Mouse (Mus musculus) kidney, postnatal 0 days (tissue): ENCODE data around the gene Junb. TPM values are rescaled to one million over a fixed set of nuclear protein-coding genes. Genes with fewer than 3 reads are reported as not detected.

Experiments used
- ATAC-seq: fragments of 200-750 bp; cut with Nextera tagmentation; replicated peaks from 2 replicates; pipeline ENCODE4 v1.8.0; 2017; ENCODE audit warnings: low read depth, moderate number of reproducible peaks, moderate TSS enrichment, moderate library complexity; ENCODE audit not compliant: low FRiP score
- DNase-seq: peaks from one replicate; pipeline ENCODE4 v3.0.0-alpha.2; 2016; ENCODE audit warnings: low spot score
- H3K27ac ChIP-seq: fragments of 300-500 bp; sonication (generic); 2 replicates; pipeline ENCODE4 v1.5.1; 2014; ENCODE audit warnings: mild to moderate bottlenecking
- H3K27me3 ChIP-seq: fragments of 300-500 bp; sonication (generic); 2 replicates; pipeline ENCODE4 v1.6.1; 2014; ENCODE audit warnings: low read length, mixed read lengths; ENCODE audit not compliant: insufficient read depth
- H3K36me3 ChIP-seq: fragments of 300-500 bp; sonication (generic); 2 replicates; pipeline ENCODE4 v1.6.1; 2014; ENCODE audit warnings: low read length, mixed read lengths; ENCODE audit not compliant: insufficient read depth
- H3K4me1 ChIP-seq: fragments of 300-500 bp; sonication (generic); replicated peaks from 2 replicates; pipeline ENCODE4 v1.6.1; 2014; ENCODE audit warnings: antibody characterized with exemption, low read length, mixed read lengths; ENCODE audit not compliant: insufficient read depth
- H3K4me2 ChIP-seq: fragments of 300-500 bp; sonication (generic); 2 replicates; pipeline ENCODE4 v1.6.1; 2014; ENCODE audit warnings: mild to moderate bottlenecking, low read length, moderate library complexity, mixed read lengths
- H3K4me3 ChIP-seq: fragments of 300-500 bp; sonication (generic); replicated peaks from 2 replicates; pipeline ENCODE4 v1.5.1; 2014; ENCODE audit warnings: low read depth, low read length
- H3K9ac ChIP-seq: fragments of 300-500 bp; sonication (generic); 2 replicates; pipeline ENCODE4 v1.6.1; 2014; ENCODE audit warnings: low read depth, low read length
- H3K9me3 ChIP-seq: fragments of 300-500 bp; sonication (generic); replicated peaks from 2 replicates; pipeline ENCODE4 v1.6.1; 2016; ENCODE audit warnings: low read length, inconsistent platforms, mixed read lengths
- CTCF ChIP-seq: IDR thresholded peaks from 2 replicates; pipeline ENCODE4 v1.5.1; 2016; ENCODE audit warnings: antibody characterized with exemption, low read depth, mild to moderate bottlenecking, moderate library complexity
- WGBS: fragments of 180-500 bp; shearing (Covaris S2); extraction: QIAGEN DNeasy Blood & Tissue Kit; methylation state at CpG from one replicate; pipeline ENCODE4 v1.1.7; 2014; 5-methylcytosine and 5-hydroxymethylcytosine counted together
- polyA plus RNA-seq: library from polyadenylated mRNA; unstranded; fragments of >200 nt; fragmentation: Nextera tagmentation; extraction: Ambion mirVana; gene quantifications from 2 replicates; pipeline ENCODE4 v1.2.1, GENCODE M21; 2015

Gene Junb
- polyA plus RNA-seq, 1 experiment from 2014 or later = 27.7 TPM

DNA sequence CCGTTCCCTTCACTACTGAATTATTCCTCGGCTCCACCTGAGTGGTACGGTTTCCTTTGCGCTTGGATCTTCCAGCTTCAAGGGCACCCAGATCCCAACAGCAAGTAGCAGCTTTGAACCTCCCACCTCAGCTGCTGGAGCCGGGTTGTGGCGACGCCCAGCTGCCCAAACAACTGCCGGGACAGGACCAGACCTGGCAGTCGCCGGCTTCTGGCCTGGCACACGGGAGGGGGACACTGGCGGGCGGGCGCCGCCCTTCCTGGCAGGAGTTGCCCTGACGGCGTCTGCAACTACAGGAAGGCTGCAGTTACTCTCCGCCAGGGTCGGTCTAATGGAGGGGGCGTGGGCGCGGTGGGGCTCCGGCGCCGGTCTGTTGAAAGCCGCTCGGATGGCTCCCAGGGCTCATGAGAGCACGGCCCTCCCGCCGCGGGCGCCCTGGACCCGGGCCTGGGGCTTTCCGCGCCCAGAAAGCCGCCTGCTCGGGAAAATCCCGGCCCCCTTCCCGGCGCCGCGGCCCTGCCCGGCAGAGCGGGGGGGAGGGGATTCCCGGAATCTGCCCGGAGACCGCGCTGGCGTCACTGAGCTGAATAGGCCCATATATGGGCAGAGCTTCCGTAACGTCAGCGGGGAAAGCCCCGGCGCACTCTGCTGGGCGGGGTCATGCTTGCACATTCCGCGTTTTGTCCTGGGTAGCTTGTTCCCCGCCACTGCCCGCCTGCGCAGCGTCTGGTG lies 2.3 kb downstream of the Junb start:
- peak overlapping the region; percentile 86 for H3K9ac ChIP-seq
- WGBS = under 1% methylated on average over 61 of the region's 61 CpGs
- DNase-seq (peak; percentile 96), ATAC-seq (peak; percentile 67)
- peaks cover 16% of the 10 kb centered on the region for H3K36me3 ChIP-seq
- H3K27me3 ChIP-seq = no peaks in the 10 kb centered on the region
- TF ChIP-seq CTCF = no peak
- H3K4me3 ChIP-seq = peak overlapping the region; percentile 69
- H3K4me2 ChIP-seq = peak overlapping the region; percentile 98
- peak overlapping the region; percentile 96 for H3K27ac ChIP-seq
- H3K4me1 ChIP-seq = peaks cover 22% of the 10 kb centered on the region
- no peaks in the 10 kb centered on the region for H3K9me3 ChIP-seq

DNA sequence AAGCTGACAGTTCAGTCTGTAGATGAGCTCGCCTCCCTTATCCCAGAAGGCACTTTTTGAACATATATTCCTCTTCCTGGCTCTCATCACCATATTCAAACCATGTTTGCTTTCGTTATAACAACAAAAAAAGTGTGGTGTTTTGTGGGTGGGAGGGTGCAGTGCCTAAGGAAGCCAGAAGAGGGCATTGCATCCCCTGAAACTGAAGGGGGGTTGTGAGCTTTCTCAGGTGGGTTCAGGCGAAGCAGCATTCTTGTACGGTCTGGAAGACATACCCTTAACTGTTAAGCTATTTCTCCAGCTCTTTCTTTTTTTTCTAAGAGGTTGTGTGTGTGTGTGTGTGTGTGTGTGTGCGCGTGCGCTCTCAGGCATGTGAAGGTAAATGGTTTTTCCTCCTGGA lies 3.1 kb downstream of the Junb start:
- H3K9ac ChIP-seq = no peak overlapping the region
- H3K27ac ChIP-seq = peak overlapping the region; percentile 96; the same call in 1 of the 2 replicates
- peak overlapping the region; percentile 69; the same call in 1 of the 2 replicates for H3K4me3 ChIP-seq
- TF ChIP-seq CTCF = peak; percentile 96
- ATAC-seq = no peak
- H3K27me3 ChIP-seq = no peaks in the 10 kb centered on the region
- peaks cover 21% of the 10 kb centered on the region for H3K36me3 ChIP-seq
- 36% methylated on average over 7 of the region's 7 CpGs for WGBS
- H3K4me1 ChIP-seq = peaks cover 20% of the 10 kb centered on the region
- DNase-seq = peak; percentile 80
- peak overlapping the region; percentile 98 for H3K4me2 ChIP-seq
- H3K9me3 ChIP-seq = no peaks in the 10 kb centered on the region

DNA sequence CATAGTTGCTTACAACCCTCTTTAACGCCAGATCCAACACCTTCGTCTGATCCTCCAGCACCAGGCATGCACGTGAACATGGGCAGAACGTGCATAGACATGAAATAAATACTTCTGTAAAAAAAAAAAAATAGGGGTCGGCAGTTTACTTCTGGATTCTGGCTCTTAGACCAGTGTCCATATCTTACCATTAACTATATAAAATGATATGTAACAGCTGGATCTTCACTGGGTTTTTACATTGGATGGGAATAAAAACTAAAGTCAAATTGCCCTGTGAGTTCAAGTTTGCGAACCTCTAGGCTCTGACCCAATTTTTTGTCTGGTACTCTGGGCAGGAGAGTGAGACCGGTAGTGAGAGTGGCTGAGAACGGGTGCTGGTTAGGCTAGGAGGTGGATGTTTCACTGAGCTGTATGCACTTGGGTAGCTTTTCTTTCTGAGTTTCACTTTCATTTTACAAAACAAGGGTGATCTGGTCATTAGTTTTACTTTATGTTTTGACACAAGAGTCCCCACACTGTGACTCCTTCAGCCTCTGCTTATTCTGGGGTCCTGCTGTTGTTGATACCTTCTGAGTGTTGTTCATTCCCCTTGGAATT lies 3.9 kb downstream of the Junb start:
- no peak for TF ChIP-seq CTCF
- Histone ChIP-seq H3K27ac (no peak overlapping the region), H3K9ac (no peak overlapping the region), H3K4me3 (no peak overlapping the region), H3K9me3 (no peaks in the 10 kb centered on the region), H3K36me3 (peaks cover 21% of the 10 kb centered on the region), H3K27me3 (no peaks in the 10 kb centered on the region), H3K4me1 (peaks cover 20% of the 10 kb centered on the region), H3K4me2 (no peak overlapping the region)
- DNase-seq = no peak
- ATAC-seq = no peak
- WGBS = 79% methylated on average over 8 of the region's 8 CpGs

DNA sequence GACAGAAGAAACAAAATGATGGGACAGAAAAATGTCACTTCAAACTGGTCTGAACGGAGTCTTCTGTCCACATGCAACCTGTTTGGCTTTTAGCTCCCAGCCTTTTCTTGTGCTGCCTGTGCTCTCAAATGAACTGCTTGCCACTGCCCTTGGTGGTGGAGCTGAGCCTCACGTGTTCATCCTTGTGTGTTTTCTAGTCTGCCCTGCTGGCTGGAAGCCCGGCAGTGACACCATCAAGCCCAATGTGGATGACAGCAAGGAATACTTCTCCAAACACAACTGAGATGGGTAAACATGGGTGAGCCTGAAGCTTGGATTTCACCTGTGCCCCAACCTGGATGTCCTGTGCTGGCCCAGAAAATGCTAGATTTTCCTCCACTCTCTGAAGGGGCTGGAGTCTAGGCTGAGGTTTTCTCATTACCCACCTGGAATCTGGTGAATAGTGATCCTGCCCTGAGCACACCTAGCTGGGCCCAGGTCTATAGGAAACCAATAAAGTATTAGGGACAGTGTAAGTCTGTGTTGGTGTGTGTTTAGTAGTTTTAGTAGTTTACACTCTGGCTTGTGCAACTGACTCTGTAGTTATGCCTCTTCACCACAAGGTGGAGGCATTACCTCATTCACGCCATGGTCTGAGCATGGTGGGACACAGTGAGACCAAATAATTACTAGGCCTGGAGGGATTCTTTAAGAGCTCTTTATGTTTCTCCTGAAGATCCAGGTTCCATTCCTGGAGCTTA lies 4.5 kb downstream of the Junb start:
- Histone ChIP-seq H3K9ac (no peak overlapping the region), H3K4me3 (no peak overlapping the region), H3K27ac (no peak overlapping the region), H3K36me3 (peaks cover 21% of the 10 kb centered on the region), H3K27me3 (no peaks in the 10 kb centered on the region), H3K4me2 (no peak overlapping the region), H3K9me3 (no peaks in the 10 kb centered on the region), H3K4me1 (peaks cover 13% of the 10 kb centered on the region)
- DNase-seq = peak; percentile 93
- TF ChIP-seq CTCF = peak; percentile 93
- WGBS = 61% methylated on average over 4 of the region's 4 CpGs
- no peak for ATAC-seq

DNA sequence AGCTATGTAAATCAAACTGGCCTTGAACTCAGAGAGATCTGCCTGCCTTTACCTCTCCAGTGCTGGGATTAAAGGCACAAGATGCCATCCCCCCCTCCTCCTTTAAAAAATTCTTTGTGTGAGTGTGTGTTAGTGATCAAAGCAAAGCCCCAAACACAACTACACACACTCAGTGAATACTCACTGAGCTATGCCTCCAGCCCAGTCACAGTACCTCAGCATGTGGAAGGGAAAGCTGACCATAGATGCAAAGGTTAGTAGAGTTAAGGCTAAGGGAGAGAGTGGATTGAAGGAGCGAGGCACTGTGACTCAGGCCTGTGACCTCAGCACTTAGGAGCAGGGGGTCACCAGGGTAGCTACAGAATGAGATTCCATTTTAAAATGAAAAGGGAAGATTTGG lies 5.4 kb downstream of the Junb start:
- ATAC-seq (no peak), DNase-seq (no peak)
- H3K27ac ChIP-seq = no peak overlapping the region
- no peak overlapping the region for H3K4me3 ChIP-seq
- no peak overlapping the region for H3K4me2 ChIP-seq
- no peak overlapping the region for H3K9ac ChIP-seq
- 87% methylated on average over 1 of the region's 1 CpGs for WGBS
- peaks cover 21% of the 10 kb centered on the region for H3K36me3 ChIP-seq
- H3K4me1 ChIP-seq = peaks cover 15% of the 10 kb centered on the region
- H3K27me3 ChIP-seq = no peaks in the 10 kb centered on the region
- no peaks in the 10 kb centered on the region for H3K9me3 ChIP-seq
- no peak for TF ChIP-seq CTCF

DNA sequence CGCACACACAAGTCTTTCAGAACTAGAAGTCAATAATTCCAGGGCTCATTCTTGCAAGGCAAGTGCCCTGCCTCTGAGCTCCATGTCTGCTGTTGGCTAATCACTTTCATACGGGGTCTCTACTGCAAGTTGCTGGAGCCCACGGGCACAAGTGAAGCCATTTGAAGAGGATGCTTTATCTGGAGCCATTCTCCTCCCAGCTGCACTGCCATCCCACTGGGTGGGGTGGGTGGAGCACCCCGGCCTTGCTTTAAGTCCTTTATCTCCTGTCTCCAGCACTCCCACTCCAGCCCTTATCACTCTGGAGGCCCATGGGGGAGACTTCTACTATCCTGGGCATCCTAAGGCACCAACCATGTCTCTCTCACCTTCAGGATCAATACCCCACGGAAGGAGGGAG lies 7.6 kb downstream of the Junb start:
- Histone ChIP-seq H3K4me1 (peaks cover 24% of the 10 kb centered on the region), H3K9me3 (no peaks in the 10 kb centered on the region), H3K9ac (peak overlapping the region; percentile 85; the same call in 1 of the 2 replicates), H3K36me3 (peaks cover 21% of the 10 kb centered on the region), H3K4me2 (peak overlapping the region; percentile 81), H3K27me3 (no peaks in the 10 kb centered on the region), H3K4me3 (peak overlapping the region; percentile 66; the same call in 1 of the 2 replicates), H3K27ac (no peak overlapping the region)
- no peak for TF ChIP-seq CTCF
- WGBS = 72% methylated on average over 5 of the region's 5 CpGs
- no peak for ATAC-seq
- no peak for DNase-seq
